Mouse (Mus musculus): Measurements from ENCODE around the gene Ufl1.
"Not testable (repeated sequence)": the region's sequence is repeated elsewhere in the genome, so short reads cannot be mapped to it uniquely, and the experiment has no call there.

Gene Ufl1

DNA sequence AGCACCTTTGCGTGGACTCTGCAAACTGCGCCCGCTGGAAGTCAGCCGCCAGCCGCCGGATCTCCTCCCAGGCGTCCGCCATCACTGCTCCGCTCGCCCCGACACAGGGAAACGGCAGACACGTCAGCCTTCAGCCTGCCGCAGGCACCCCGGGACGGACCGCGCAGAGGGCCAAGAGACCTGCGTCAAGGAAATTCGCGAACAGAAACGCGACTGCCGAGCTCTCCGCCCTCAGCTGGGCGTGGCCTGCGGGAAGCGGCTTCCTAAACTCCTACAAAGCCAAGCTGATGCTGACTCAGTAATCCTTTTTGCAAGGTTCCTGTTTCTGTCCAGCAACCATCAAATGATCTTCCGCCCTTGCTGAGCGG is at the start of gene Ufl1:
Ufl1 (minus strand) TSS at position 151 of the 368 bp plus-strand sequence.
- DNase-seq (ENCODE audit: low spot score) = peak; percentile 95

DNA sequence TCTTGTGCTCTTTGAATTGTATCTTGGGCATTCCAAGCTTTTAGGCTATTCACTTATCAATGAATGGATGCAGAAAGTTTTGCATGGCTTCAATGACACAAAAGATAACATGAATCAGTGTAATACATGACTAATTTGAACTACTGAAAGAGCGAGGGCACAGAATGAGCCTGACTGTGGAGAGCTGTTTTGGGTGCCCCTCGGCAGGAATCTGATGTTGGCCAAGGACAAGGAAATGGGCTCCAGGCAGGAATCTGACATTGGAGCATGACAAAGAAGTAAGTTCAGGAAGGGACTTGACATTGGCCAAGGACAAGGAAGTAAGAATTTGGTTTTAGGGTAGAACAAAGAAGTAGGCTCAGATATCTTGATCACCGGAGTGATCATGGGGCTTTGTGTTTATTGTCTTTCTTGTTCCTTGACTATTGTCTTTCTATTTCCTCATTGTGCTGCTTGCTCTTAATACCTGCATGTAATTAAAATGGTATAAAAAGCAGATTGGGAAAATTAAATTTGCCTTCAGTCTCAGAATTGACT is 44.1 kb upstream of the Ufl1 start:
- DNase-seq (ENCODE audit: low spot score) = no peak

DNA sequence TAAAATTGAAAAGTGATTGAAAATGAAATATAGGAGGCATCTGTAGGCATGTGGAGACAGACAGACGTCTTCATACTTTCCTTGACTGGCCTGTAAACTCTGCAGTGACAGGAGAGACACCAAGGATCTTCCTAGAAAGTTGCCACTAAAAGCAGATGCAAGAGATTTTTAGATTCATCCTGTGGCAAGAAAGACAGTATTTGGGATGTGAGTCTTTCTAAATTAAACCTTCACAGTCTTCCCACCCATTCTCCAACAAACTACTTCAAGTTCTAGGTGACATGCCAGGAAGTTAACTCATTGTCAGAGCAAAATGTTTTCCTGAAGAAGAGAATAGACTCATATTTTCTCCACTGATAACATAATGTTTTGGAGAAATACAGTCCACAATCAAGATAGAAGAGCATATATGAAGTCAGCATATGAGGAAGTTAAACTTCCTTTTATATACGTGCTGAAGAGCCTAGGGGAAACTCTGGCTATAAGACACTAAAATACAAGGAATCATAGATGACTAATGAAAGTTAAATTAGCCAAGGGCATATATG is 41.1 kb upstream of the Ufl1 start:
- DNase-seq (ENCODE audit: low spot score) = no peak

DNA sequence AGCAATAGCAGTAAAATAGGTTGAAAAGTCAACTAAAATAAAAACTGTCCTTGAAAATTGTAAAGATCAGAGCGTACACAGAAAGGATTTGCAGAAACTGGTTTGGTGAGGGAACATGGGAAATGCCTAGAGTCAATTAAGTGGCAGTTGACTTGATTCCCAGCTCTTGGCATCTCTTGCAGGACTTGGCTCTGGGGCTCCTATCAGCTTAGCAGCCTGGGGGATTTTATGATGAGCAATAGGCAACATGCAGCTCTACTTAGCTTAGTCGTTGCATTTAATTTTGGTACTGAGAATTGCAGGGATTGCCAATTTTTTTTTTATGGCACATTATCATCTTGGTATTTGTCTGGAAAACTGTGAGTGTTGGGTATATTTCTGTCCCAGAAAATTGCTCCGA is 32.1 kb upstream of the Ufl1 start:
- DNase-seq (ENCODE audit: low spot score) = no peak

DNA sequence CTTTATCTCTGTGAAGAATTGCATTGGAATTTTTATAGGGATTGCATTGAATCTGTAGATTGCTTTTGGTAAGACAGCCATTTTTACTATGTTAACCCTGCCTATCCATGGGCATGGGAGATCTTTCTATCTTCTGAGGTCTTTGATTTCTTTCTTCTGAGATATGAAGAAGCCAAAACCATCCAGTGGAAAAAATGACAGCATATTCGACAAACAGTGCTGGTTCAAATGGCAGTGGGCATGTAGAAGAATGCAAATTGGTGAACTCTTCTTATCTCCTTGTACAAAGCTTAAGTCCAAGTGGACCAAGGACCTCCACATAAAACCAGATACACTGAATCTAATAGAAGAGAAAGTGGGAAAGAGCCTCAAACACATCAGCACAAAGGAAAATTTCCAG is 3.4 kb upstream of the Ufl1 start:
- DNase-seq (ENCODE audit: low spot score) = not testable (repeated sequence)

DNA sequence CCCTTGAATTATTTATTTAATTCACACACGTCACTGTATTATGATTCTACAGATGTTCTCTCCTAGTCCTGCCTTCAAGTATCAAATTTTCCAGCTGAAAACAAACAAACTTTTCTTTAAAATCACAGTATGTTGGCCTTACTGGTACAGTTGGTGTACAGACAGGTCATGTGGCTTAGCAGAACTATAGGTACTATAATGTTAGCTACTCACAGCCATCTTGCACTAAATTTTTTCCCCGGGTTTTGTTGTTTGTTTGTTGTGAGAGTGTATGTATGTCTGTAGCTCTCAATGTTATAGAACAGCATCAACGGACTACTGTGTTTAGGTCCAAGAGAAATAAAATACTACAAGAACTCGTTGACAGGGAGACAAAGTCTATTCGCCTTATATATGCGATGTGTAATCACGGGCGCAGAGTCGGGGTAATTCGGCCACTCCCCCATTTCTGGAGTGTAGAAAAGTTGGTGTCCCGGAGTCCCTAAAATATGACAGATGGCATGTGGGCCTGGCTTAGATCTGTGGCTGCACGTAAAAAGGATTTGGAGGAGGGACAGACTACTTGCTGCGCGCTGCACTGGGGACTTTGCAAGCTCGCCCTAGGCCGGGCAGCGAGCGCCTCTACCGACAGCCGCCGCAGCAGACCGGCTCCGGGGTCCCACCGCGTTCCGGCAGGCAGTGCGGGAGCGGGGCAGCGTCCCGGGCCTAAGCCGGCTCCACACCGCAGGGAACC is 517 bp downstream of the Ufl1 start:
- no peak for DNase-seq (ENCODE audit: low spot score)

DNA sequence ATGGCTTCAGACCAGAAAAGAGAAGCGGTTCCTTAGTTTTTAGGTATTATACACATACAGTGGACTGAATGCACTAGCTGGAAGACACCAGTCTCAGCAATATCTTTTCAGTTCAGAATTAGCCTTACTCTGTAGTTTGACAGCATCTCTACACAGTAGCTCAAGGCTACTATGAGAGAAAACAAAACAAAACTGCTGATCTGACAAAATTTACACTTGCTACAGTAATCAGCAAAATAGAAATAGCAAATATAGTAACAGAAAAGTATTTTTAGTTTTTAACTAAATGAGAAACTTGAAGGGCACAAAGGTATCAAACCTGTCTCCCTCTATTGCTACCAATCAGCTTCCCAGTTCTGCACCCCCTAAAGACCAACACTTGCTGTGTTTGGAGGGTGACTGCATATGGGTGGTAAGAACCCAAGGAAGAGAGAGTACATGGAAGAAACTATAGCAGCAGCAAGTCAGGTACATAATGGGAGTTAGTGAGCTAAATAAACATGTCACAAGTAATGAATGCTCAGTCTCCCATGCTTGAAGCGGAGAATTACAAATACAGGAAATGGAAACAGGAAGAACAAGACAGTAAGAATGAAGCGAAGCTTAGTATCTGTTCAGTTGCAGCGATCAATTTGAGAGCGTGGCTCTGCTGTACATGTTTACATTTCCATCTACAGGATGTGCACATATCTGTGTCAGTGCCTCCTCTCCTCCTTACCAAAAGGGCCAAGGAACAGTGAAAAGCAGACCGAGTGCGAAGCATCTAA is 8.6 kb downstream of the Ufl1 start:
- DNase-seq (ENCODE audit: low spot score) = no peak

DNA sequence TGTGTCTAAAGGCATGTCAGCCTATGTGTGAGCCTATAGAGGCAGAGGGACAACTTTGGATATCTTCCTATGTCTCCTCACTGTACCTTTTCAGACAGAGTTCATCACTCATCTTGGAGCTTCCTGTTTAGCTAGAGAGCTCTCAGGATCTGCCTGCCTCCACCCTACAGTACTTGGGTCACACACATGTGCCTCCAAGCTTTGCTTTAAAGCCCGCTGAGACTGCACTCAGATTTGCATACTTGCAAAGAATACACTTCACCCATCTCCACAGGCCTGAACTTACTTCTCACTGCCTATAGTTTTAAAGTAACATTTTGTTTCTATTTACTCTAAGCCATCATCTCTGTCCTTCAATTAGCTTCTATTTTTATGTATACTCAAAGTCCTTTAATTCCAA is 9.7 kb downstream of the Ufl1 start:
- no peak for DNase-seq (ENCODE audit: low spot score)

DNA sequence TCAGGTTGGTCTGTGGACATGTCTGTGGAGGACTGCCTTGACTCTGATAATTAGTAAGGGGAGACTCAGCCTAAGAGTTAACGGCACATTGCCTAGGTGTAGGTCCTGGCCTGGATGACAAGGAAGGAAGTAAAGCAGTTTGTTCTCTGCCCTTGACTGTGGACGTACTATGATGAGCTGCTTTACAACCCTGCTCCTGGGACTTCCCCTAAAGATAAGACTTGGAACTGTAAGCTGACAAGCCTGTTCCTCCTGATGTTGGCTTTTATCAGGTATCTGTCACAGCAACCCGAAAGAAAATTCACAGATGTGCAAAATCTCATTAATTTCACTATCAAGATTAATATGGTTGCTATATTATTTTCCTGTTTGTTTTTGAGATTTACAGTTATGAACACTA is 14.5 kb downstream of the Ufl1 start:
- DNase-seq (ENCODE audit: low spot score) = no peak

DNA sequence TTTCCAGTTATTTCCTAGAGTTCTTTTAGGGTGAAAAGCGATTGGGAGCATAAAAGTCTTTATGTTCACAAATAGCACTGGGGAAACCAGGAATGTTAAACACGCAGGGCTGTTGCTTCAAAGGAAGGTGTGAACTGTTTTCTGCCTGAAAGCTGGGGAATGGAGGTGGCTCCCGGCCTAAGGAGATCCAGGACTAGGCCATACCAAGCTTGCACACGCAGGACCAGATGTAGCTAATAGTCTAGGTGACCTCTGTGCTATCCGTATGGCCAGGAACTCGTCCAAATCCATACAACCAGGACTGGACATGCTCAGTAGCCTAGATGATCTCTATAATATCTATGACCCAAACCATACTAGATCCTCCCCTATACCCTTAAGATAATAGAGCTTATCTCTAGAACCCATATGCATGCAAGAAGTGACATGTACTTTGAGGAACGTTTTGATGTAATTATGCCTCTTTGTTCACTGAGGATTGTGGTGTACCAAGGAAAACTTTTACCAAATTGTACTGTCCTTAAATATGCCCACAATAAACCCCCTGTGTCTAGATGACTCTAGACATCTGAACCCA is 23.7 kb downstream of the Ufl1 start:
- no peak for DNase-seq (ENCODE audit: low spot score)

DNA sequence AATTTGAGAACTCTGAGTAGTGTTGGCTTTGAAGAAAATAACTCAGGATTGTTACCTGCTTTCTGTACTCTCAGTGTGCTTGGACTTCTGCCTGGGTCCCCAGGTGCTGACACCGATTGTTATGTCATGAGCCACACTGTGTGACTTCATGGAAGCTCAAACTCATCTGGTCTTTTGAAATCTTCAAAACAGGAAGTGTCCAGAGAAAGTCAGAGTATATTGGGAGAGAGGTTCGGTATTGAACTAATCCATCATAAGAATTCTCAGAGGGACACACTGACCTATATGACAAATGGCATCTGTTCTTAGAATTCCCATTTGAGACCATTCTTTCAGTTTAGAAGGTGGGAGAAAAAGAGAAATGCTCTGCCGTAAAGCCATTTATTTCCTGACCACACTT is 38.8 kb downstream of the Ufl1 start, which contains the start of gene Fhl5:
Fhl5 (minus strand) TSS at position 101 of the 400 bp plus-strand sequence.
- DNase-seq (ENCODE audit: low spot score) = no peak

DNA sequence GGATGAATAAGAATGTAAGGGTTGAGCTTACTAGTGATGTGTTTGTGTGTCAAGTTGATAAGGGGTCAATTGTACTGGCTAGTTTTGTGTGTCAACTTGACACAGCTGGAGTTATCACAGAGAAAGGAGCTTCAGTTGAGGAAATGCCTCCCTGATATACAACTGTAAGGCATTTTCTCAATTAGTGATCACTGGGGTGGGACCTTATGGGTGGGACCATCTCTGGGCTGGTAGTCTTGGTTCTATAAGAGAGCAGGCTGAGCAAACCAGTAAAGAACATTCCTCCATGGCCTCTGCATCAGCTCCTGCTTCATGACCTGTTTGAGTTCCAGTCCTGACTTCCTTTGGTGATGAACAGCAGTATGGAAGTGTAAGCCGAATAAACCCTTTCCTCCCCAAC is 46.0 kb downstream of the Ufl1 start:
- not testable (repeated sequence) for DNase-seq (ENCODE audit: low spot score)

DNA sequence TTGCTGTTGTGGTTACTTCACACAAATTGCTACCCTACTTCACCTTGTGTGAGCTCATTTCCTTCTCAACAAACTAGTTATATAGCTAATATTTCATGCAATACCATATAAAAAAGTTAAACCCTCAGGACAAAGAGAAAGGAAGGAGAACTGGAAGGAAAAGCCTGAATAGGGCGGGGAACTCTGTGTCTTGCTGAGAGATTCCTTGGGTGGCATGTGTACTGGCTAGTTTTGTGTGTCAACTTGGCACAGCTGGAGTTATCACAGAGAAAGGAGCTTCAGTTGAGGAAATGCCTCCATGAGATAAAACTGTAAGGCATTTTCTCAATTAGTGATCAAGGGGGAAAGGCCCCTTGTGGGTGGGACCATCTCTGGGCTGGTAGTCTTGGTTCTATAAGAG is 47.9 kb downstream of the Ufl1 start:
- not testable (repeated sequence) for DNase-seq (ENCODE audit: low spot score)

DNA sequence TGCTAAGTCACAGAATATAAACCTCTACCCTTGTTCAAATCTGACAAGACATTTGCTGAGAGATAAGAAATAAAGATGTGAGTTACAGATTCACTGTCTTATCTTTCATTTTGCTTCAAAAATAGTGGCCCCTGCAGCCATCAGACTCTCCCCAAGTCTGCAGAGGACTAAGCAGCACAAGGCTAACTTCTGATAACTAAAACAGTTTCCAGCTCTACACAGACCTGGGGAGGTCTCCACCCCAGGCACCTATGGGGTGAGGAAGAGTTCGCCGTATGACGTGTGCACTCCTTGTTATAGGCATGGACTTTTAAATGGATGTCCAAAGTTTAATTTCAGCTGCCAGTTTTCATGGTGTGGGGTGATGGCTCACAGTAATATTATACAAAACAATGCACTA is 49.1 kb downstream of the Ufl1 start:
- no peak for DNase-seq (ENCODE audit: low spot score)

DNA sequence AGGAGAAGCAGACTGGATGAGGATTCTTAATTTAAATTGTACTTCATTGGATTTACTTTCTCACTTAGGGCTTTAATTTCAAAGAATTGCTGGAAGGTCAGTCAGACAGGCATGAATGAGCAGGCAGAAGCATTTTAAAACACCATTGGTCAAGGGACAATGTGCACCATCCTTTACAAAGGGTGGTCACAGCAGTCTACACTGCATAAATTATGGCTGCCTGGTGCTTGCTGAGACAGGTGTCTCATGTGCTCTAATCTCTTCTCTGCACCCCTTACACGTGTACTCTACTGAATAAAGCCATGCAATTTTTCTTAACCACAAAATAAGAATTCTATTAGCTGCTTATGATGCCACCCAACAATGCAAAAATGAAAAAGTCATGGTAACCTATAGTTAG is 54.1 kb downstream of the Ufl1 start:
- DNase-seq (ENCODE audit: low spot score) = no peak

DNA sequence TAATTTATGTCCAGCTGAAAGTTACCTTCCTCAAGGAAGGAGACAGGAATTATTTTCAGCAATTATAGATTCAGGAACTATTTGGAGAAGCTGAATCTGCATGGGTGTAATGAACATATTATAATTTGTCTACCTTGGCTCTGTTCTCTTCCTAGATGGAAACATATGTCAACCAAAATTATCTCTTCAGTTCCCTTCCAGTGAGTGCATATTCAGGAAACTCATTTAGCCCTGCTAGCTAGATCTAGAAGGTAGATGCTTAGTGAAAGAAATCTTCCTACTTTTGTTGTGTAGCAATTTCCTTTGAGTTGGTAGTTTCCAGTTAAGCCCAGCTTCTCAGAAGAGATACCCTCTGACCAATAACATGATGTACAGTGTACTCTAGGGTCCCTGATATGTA is 59.7 kb downstream of the Ufl1 start:
- no peak for DNase-seq (ENCODE audit: low spot score)

DNA sequence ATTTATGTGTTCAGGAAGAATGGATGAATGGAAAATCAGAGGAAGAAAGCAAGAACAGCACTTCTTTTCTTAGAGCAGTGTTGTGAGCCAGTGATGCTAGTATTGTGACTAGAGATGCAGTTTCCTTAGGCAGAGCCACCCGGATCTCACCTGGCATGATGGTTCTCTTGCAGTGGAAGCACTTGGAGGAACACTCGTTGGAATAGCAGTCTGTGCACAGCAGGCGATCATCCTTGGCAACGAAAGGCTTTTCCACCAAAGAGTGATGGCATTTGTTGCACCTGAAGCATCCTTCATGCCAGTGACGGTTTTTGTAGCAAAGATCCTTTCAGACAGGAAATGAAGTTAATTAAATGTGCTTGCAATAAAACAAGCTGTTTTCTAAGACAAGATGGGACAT is 68.2 kb downstream of the Ufl1 start:
- no peak for DNase-seq (ENCODE audit: low spot score)

DNA sequence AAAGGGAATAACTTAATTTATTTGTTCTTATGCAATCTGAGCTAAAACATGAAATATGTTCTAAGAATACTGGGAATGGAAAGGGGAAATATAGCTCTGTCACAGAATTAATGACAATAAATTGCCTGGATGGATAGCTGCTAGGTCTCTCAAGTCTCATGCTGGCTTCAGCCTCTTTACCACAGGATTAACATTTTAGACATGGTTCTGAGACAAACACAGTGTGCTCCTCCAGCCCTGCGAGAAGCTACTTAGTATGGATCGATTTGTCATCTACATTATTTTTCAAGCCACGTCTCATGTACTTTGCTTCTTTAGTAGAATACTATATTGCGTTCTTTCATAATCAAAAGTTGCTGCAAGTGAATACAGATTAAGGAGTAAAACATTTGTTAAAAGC is 75.5 kb downstream of the Ufl1 start:
- DNase-seq (ENCODE audit: low spot score) = no peak
